Mouse (Mus musculus) inflammation-experienced regulatory T-cells (primary cell): ENCODE data around the gene Npy. TPM values are rescaled to one million over a fixed set of nuclear protein-coding genes. Genes with fewer than 3 reads are reported as not detected.

Source experiments
- polyA plus RNA-seq, 2 experiments: library from polyadenylated mRNA; unstranded; fragments of 100-300 nt; shearing (Covaris generic); gene quantifications; one replicate each; pipeline ENCODE4 v1.2.1; 2017

Gene Npy
- polyA plus RNA-seq: not detected

DNA sequence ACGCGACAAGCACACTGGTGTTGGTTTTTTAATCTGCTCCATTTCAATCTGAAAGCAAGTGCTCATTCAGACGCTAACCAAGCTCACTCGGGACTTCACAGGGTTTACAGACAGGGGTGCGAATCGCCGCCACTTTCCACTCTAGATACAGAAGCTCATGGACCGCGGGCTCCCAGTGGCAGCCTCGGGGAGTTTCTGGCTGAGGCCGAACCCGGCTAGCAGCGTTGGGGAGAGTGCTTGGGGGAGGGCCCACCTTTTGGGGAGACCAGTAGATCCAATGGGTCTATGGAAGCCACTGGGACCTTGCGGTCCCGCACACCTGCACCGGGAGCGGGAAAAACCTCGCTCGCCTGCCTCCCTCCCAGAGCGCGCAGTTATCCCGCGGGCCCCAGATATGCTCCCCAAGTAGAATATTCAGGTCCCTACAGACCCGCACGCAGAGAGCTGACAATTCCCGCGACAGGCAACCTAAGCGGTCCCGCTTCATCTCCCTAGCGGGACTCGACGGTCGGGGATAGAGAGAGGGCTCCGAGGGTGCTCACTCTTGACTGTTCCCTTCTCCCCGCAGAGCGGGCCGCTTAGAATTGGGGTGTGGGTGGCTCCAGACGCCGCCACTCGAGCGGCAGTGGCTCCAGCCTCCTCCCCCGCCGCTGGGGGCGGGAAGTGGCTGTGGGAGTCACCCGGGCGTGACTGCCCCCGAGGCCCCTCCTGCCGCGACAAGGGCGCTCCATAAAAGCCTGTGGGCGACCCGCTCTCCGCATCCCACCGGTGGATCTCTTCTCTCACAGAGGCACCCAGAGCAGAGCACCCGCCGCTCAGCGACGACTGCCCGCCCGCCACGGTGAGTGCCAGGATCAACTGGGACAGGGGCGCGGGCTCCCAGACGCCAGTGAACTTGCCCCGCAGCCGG lies at the start of gene Npy:
Npy (plus strand) TSS at position 750 of the 910 bp plus-strand sequence.

